Mouse (Mus musculus): Measurements from ENCODE around the gene Rrp12. TPM values are rescaled to one million over a fixed set of nuclear protein-coding genes. Genes with fewer than 3 reads are reported as not detected.

The Rrp12 gene
- polyA plus RNA-seq, 1 experiment from 2014 or later: 22.8 TPM

- Histone ChIP-seq H3K9me3 (peaks cover 5% of the 10 kb centered on the region; the same call in 1 of the 2 replicates), H3K4me2 (replicated peaks) (no peak overlapping the region), H3K9ac (replicated peaks) (no peak overlapping the region), H3K4me3 (no peak overlapping the region), H3K27ac (replicated peaks) (no peak overlapping the region), H3K4me1 (no peaks in the 10 kb centered on the region), H3K36me3 (no peaks in the 10 kb centered on the region), H3K27me3 (0 out of 2 replicates have a peak, but pooled peaks cover 6% of the 10 kb centered on the region)
- 61% methylated on average over 5 of the region's 5 CpGs for WGBS
- ATAC-seq (ENCODE audit: low FRiP score, low read depth): no peak
Measured at GRCm38 (mm10) chr19:41816915-41817314, 79.1 kb downstream of the Rrp12 start.

- ATAC-seq (ENCODE audit: low FRiP score, low read depth): no peak
- WGBS: 74% methylated on average over 5 of the region's 5 CpGs
- Histone ChIP-seq H3K27me3 (0 out of 2 replicates have a peak, but pooled peaks cover 5% of the 10 kb centered on the region), H3K9me3 (peaks cover 5% of the 10 kb centered on the region; the same call in 1 of the 2 replicates), H3K9ac (replicated peaks) (no peak overlapping the region), H3K36me3 (no peaks in the 10 kb centered on the region), H3K4me1 (no peaks in the 10 kb centered on the region), H3K27ac (replicated peaks) (no peak overlapping the region), H3K4me2 (replicated peaks) (no peak overlapping the region), H3K4me3 (no peak overlapping the region)
Measured at GRCm38 (mm10) chr19:41816410-41816809, 79.6 kb downstream of the Rrp12 start.

- no peaks in the 10 kb centered on the region for H3K36me3 ChIP-seq
- no peaks in the 10 kb centered on the region for H3K27me3 ChIP-seq
- no peak overlapping the region for H3K4me3 ChIP-seq
- peaks cover 5% of the 10 kb centered on the region; the same call in 1 of the 2 replicates for H3K9me3 ChIP-seq
- no peaks in the 10 kb centered on the region for H3K4me1 ChIP-seq
- H3K27ac ChIP-seq (replicated peaks): no peak overlapping the region
- no peak overlapping the region for H3K9ac ChIP-seq (replicated peaks)
- no peak for ATAC-seq (ENCODE audit: low FRiP score, low read depth)
- WGBS: 91% methylated on average over 4 of the region's 4 CpGs
- H3K4me2 ChIP-seq (replicated peaks): no peak overlapping the region
Measured at GRCm38 (mm10) chr19:41813374-41813773, 82.6 kb downstream of the Rrp12 start.

Other genes starting within 250 kb of the Rrp12 start
- 12.2 and 14.8 TPM in 2 replicates for gene Slit1, start 152.5 kb downstream of the Rrp12 start, polyA plus RNA-seq (2016; fragmentation: Nextera tagmentation; extraction: Ambion mirVana)
- gene Arhgap19, start 94.1 kb downstream of the Rrp12 start, polyA plus RNA-seq (2016; fragmentation: Nextera tagmentation; extraction: Ambion mirVana): 27.8 and 29.5 TPM in 2 replicates
- gene Frat1, start 66.2 kb downstream of the Rrp12 start, polyA plus RNA-seq (2016; fragmentation: Nextera tagmentation; extraction: Ambion mirVana): 15.5 and 18.6 TPM in 2 replicates
- gene Frat2, start 48.0 kb downstream of the Rrp12 start, polyA plus RNA-seq (2016; fragmentation: Nextera tagmentation; extraction: Ambion mirVana): 15.1 and 15.8 TPM in 2 replicates
- gene Pgam1, start 15.8 kb upstream of the Rrp12 start, polyA plus RNA-seq (2016; fragmentation: Nextera tagmentation; extraction: Ambion mirVana): 514 and 531 TPM in 2 replicates
- 73.1 and 76.8 TPM in 2 replicates for gene Exosc1, start 37.2 kb upstream of the Rrp12 start, polyA plus RNA-seq (2016; fragmentation: Nextera tagmentation; extraction: Ambion mirVana)
- 79.9 and 82.6 TPM in 2 replicates for gene Zdhhc16, start 37.3 kb upstream of the Rrp12 start, polyA plus RNA-seq (2016; fragmentation: Nextera tagmentation; extraction: Ambion mirVana)
- 35.5 and 37.8 TPM in 2 replicates for gene Mms19, start 85.0 kb upstream of the Rrp12 start, polyA plus RNA-seq (2016; fragmentation: Nextera tagmentation; extraction: Ambion mirVana)
- 11.2 and 12.0 TPM in 2 replicates for gene Ubtd1, start 85.6 kb upstream of the Rrp12 start, polyA plus RNA-seq (2016; fragmentation: Nextera tagmentation; extraction: Ambion mirVana)
- not detected in 2 replicates for gene Ankrd2, start 139.8 kb upstream of the Rrp12 start, polyA plus RNA-seq (2016; fragmentation: Nextera tagmentation; extraction: Ambion mirVana)
- gene Hoga1, start 149.4 kb upstream of the Rrp12 start, polyA plus RNA-seq (2016; fragmentation: Nextera tagmentation; extraction: Ambion mirVana): 0.98 and 1.3 TPM in 2 replicates
- not detected in 2 replicates for gene 4933411K16Rik, start 156.1 kb upstream of the Rrp12 start, polyA plus RNA-seq (2016; fragmentation: Nextera tagmentation; extraction: Ambion mirVana)
- gene Morn4, start 190.2 kb upstream of the Rrp12 start, polyA plus RNA-seq (2016; fragmentation: Nextera tagmentation; extraction: Ambion mirVana): 73.5 and 80.5 TPM in 2 replicates
- gene Pi4k2a, start 194.3 kb upstream of the Rrp12 start, polyA plus RNA-seq (2016; fragmentation: Nextera tagmentation; extraction: Ambion mirVana): 36.0 and 36.2 TPM in 2 replicates
- gene Avpi1, start 232.9 kb upstream of the Rrp12 start, polyA plus RNA-seq (2016; fragmentation: Nextera tagmentation; extraction: Ambion mirVana): 9.1 TPM in 2 replicates